Mouse (Mus musculus): ENCODE measurements around the gene 1700025G04Rik. TPM values are rescaled to one million over a fixed set of nuclear protein-coding genes. Genes with fewer than 3 reads are reported as not detected.

The 1700025G04Rik gene
- 0.81 and 1.5 TPM in 2 replicates for polyA plus RNA-seq (2012; rRNA removed)

DNA sequence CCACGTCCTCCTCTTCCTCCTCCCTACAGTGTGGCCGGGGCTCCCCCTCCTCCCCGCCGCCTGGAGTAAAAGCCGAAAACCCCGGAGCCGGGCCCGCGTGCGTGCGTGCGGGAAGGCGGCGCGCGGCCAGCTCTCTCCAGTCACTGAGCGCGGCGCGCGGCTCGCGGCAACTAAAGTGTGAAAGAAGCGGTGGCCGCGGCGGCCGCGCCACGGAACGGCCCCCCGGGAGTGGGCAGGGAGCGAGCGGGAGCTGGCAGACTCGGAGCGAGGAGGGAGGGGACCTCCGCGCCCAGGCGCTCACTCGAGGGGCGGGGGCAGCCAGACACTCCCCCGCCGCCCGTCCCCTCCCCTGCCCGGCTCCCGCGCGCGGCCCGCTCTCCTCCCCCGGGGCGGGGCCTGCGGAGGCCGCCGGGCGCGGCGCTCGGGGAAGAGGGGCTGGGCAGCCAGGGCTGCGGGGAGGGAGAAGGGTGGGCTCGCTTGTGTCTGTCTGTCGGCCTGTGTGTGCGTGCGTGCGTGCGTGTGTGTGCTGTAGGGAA is at the start of gene 1700025G04Rik:
TSS of gene 1700025G04Rik (minus strand) at position 108 of the 536 bp plus-strand sequence.

